ENCODE assay signal across 13 mouse cellular contexts in the genomic region with DNA sequence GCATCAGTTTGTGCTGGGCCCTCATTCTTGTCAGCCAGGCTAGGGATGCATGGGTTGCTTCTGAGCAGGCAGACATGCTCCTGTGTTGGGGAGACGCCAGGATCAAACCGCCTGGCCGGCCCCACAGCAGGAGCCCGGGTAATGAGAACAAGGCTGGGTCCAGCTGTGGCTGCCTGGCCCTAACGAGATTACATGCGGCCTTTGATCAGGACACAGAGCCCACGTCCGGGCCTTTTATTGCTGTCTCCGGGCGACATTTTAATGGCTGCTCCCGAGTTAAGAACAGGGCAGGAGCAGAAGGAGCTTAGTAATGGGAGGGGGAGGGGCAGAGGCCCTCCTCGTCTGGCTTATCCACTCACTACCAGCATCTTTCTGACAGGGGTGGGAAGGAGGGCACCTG. TPM values are rescaled to one million over a fixed set of nuclear protein-coding genes. Genes with fewer than 3 reads are reported as not detected.
DNase-seq lines count a peak whose midpoint lies in the region; ATAC-seq and TF ChIP-seq lines count a peak whose summit lies in the region.
"Had no signal": no experiment of that assay in that cellular context is flagged by ENCODE, and none has a peak within 500 bp of the region (broad histone marks: within the 10 kb centered on the region; RNA-seq: fewer than 3 reads in every experiment).

No protein-coding gene starts in this region.

- H3K4me3 ChIP-seq in embryonic facial prominence, embryonic 14.5 days (ENCODE audit: low read depth, low read length), result no peak overlapping the region
- H3K4me3 ChIP-seq in intestine, postnatal 0 days (ENCODE audit: low read depth, low read length), result no peak overlapping the region
- H3K4me3 ChIP-seq: gastrocnemius, adult 2 months had no signal

- H3K4me1 ChIP-seq in embryonic facial prominence, embryonic 14.5 days (ENCODE audit: control insufficient read depth, insufficient read depth, low read length), result no peaks in the 10 kb centered on the region
- H3K4me1 ChIP-seq in intestine, postnatal 0 days (replicated peaks; ENCODE audit: control insufficient read depth, insufficient read depth, low read length), result peaks cover 12% of the 10 kb centered on the region

- no peak overlapping the region for H3K9ac ChIP-seq in embryonic facial prominence, embryonic 14.5 days (ENCODE audit: low read depth, low read length)
- no peak overlapping the region for H3K9ac ChIP-seq in intestine, postnatal 0 days (ENCODE audit: low read depth, low read length)
- H3K9ac ChIP-seq: liver, postnatal 0 days had no signal

- H3K27ac ChIP-seq in embryonic facial prominence, embryonic 14.5 days (replicated peaks; ENCODE audit: low read depth, low read length), result no peak overlapping the region
- peak overlapping the region; percentile 57 for H3K27ac ChIP-seq in intestine, postnatal 0 days (ENCODE audit: low read depth, low read length)
- H3K27ac ChIP-seq: gastrocnemius, adult 2 months had no signal

- H3K4me2 ChIP-seq in embryonic facial prominence, embryonic 14.5 days (ENCODE audit: low read depth, low read length), result no peak overlapping the region
- H3K4me2 ChIP-seq in intestine, postnatal 0 days (replicated peaks; ENCODE audit: low read depth), result no peak overlapping the region; the same call in 1 of the 2 replicates

- peaks cover 62% of the 10 kb centered on the region for H3K36me3 ChIP-seq in embryonic facial prominence, embryonic 14.5 days (ENCODE audit: control insufficient read depth, insufficient read depth, low read length)
- H3K36me3 ChIP-seq in intestine, postnatal 0 days (ENCODE audit: control insufficient read depth, insufficient read depth), result peaks cover 50% of the 10 kb centered on the region

- peaks cover 13% of the 10 kb centered on the region for H3K9me3 ChIP-seq in embryonic facial prominence, embryonic 14.5 days (ENCODE audit: control insufficient read depth, low read length)
- H3K9me3 ChIP-seq in intestine, postnatal 0 days (ENCODE audit: control insufficient read depth), result no peaks in the 10 kb centered on the region

- peak; percentile 41 for DNase-seq in kidney, postnatal 14 days
- no peak for DNase-seq in kidney, postnatal 36 days
- peak; percentile 36 for DNase-seq in embryonic facial prominence, embryonic 14.5 days (ENCODE audit: low spot score)
- peak; percentile 72 for DNase-seq in retina, embryonic 14.5 days (ENCODE audit: low spot score)
- DNase-seq in cerebellum, adult 9-10 months, result no peak
- DNase-seq in adrenal gland, adult 18-20 months (ENCODE audit: low spot score in 2 of 2), result no peak
- DNase-seq in thymus, postnatal 25 days, result no peak
- DNase-seq: gastrocnemius, adult 2 months; heart, postnatal 14 days; liver, postnatal 0 days; right cerebral cortex, postnatal 14 days had no signal

- H3K27me3 ChIP-seq in embryonic facial prominence, embryonic 14.5 days (replicated peaks; ENCODE audit: control insufficient read depth, insufficient read depth, low read length), result no peaks in the 10 kb centered on the region
- no peaks in the 10 kb centered on the region for H3K27me3 ChIP-seq in intestine, postnatal 0 days (replicated peaks; ENCODE audit: control insufficient read depth, insufficient read depth, low read length)

- 0 out of 2 replicates have a peak, but pooled peaks have one; percentile 9 for ATAC-seq in embryonic facial prominence, embryonic 14.5 days (ENCODE audit: low read depth)
- ATAC-seq in intestine, postnatal 0 days, result peak; percentile 64
- ATAC-seq: liver, postnatal 0 days had no signal

- no peak for TF ChIP-seq CTCF in intestine, postnatal 0 days (IDR thresholded peaks at IDR 0.05; ENCODE audit: low read depth)

- WGBS in embryonic facial prominence, embryonic 14.5 days, result 15% methylated on average over 12 of the region's 12 CpGs
- WGBS in intestine, postnatal 0 days, result 9% methylated on average over 12 of the region's 12 CpGs

RNA-seq across cellular contexts. Expression of gene Armh1, which starts 20.5 kb away (rescaled TPM):
- 1.3 and 1.8 TPM in 2 replicates for polyA plus RNA-seq in embryonic facial prominence, embryonic 14.5 days (2014; fragmentation: Nextera tagmentation; extraction: Ambion mirVana)
- polyA plus RNA-seq in intestine, postnatal 0 days (2015; fragmentation: Nextera tagmentation; extraction: Ambion mirVana), result 0.12 and 0.22 TPM in 2 replicates
- total RNA-seq in adrenal gland, adult 18-20 months (2021), result 1 to 10 TPM; 1.9 to 2.4 TPM
- total RNA-seq: gastrocnemius, adult 2 months; megakaryocyte-erythroid progenitor cell, adult 5-6 weeks had no signal
- polyA plus RNA-seq: liver, postnatal 0 days had no signal

RNA-seq across cellular contexts. Expression of gene Tmem53, which starts 20.7 kb away (rescaled TPM):
- 15.5 and 21.9 TPM in 2 replicates for polyA plus RNA-seq in embryonic facial prominence, embryonic 14.5 days (2014; fragmentation: Nextera tagmentation; extraction: Ambion mirVana)
- 12.8 and 14.0 TPM in 2 replicates for polyA plus RNA-seq in intestine, postnatal 0 days (2015; fragmentation: Nextera tagmentation; extraction: Ambion mirVana)
- 10 to 100 TPM; 38.6 to 66.8 TPM for total RNA-seq in adrenal gland, adult 18-20 months (2021)
- total RNA-seq: megakaryocyte-erythroid progenitor cell, adult 5-6 weeks had no signal

Comparison
In these comparisons a context has a peak if more than half of its experiments do, and no peak if none do; other contexts are left out.
1. DNase-seq: peak in kidney, postnatal 14 days (single experiment), embryonic facial prominence, embryonic 14.5 days (single experiment) and retina, embryonic 14.5 days (single experiment); none in kidney, postnatal 36 days (0 of 2), cerebellum, adult 9-10 months (single experiment), adrenal gland, adult 18-20 months (0 of 2) and thymus, postnatal 25 days (single experiment).